Mouse (Mus musculus): ENCODE measurements around the gene Rpl35. TPM values are rescaled to one million over a fixed set of nuclear protein-coding genes. Genes with fewer than 3 reads are reported as not detected.

The Rpl35 gene
- polyA plus RNA-seq, 1 experiment: 222 TPM

- no peak for DNase-seq
- H3K27me3 ChIP-seq (ENCODE audit: control insufficient read depth, insufficient read depth, low read length): no peaks in the 10 kb centered on the region; the same call in 1 of the 2 replicates
- H3K27ac ChIP-seq (ENCODE audit: insufficient read depth, low read length): no peak overlapping the region
- TF ChIP-seq CTCF (IDR thresholded peaks at IDR 0.05; ENCODE audit: borderline replicate concordance, insufficient read depth, low read depth, low read length): no peak
- TF ChIP-seq POLR2A (IDR thresholded peaks at IDR 0.05; ENCODE audit: borderline replicate concordance, insufficient read depth, low read length): no peak
- WGBS: 14% methylated on average over 4 of the region's 4 CpGs
- 0 out of 2 replicates have a peak, but pooled peaks cover under 1% of the 10 kb centered on the region for H3K4me1 ChIP-seq (ENCODE audit: control insufficient read depth, insufficient read depth, low read length)
- no peak overlapping the region for H3K4me3 ChIP-seq (replicated peaks; ENCODE audit: insufficient read depth, low read depth, low read length)
Observed at GRCm38 (mm10) chr2:38992452-38992851, 13.0 kb downstream of the Rpl35 start.

GRCm38 (mm10) chr2:38992004-38992403 is 13.4 kb downstream of the Rpl35 start:
- Histone ChIP-seq H3K27ac (ENCODE audit: insufficient read depth, low read length) (no peak overlapping the region), H3K4me3 (replicated peaks; ENCODE audit: insufficient read depth, low read depth, low read length) (no peak overlapping the region), H3K4me1 (ENCODE audit: control insufficient read depth, insufficient read depth, low read length) (peaks cover 3% of the 10 kb centered on the region; the same call in 1 of the 2 replicates), H3K27me3 (ENCODE audit: control insufficient read depth, insufficient read depth, low read length) (no peaks in the 10 kb centered on the region; the same call in 1 of the 2 replicates)
- WGBS: 73% methylated on average over 4 of the region's 4 CpGs
- no peak for TF ChIP-seq CTCF (IDR thresholded peaks at IDR 0.05; ENCODE audit: borderline replicate concordance, insufficient read depth, low read depth, low read length)
- TF ChIP-seq POLR2A (IDR thresholded peaks at IDR 0.05; ENCODE audit: borderline replicate concordance, insufficient read depth, low read length): no peak
- no peak for DNase-seq

- no peaks in the 10 kb centered on the region; the same call in 1 of the 2 replicates for H3K27me3 ChIP-seq (ENCODE audit: control insufficient read depth, insufficient read depth, low read length)
- H3K4me3 ChIP-seq (replicated peaks; ENCODE audit: insufficient read depth, low read depth, low read length): no peak overlapping the region
- H3K4me1 ChIP-seq (ENCODE audit: control insufficient read depth, insufficient read depth, low read length): peaks cover 3% of the 10 kb centered on the region; the same call in 1 of the 2 replicates
- no peak overlapping the region for H3K27ac ChIP-seq (ENCODE audit: insufficient read depth, low read length)
- DNase-seq: no peak
- 94% methylated on average over 2 of the region's 2 CpGs for WGBS
- TF ChIP-seq CTCF (IDR thresholded peaks at IDR 0.05; ENCODE audit: borderline replicate concordance, insufficient read depth, low read depth, low read length): no peak
- TF ChIP-seq POLR2A (IDR thresholded peaks at IDR 0.05; ENCODE audit: borderline replicate concordance, insufficient read depth, low read length): no peak
Observed at GRCm38 (mm10) chr2:38988929-38989328, 16.5 kb downstream of the Rpl35 start.

- no peak overlapping the region for H3K4me3 ChIP-seq (replicated peaks; ENCODE audit: insufficient read depth, low read depth, low read length)
- H3K27ac ChIP-seq (ENCODE audit: insufficient read depth, low read length): no peak overlapping the region
- 68% methylated on average over 6 of the region's 6 CpGs for WGBS
- TF ChIP-seq CTCF (IDR thresholded peaks at IDR 0.05; ENCODE audit: borderline replicate concordance, insufficient read depth, low read depth, low read length) (no peak), POLR2A (IDR thresholded peaks at IDR 0.05; ENCODE audit: borderline replicate concordance, insufficient read depth, low read length) (no peak)
- H3K4me1 ChIP-seq (ENCODE audit: control insufficient read depth, insufficient read depth, low read length): peaks cover 3% of the 10 kb centered on the region; the same call in 1 of the 2 replicates
- no peak for DNase-seq
- H3K27me3 ChIP-seq (ENCODE audit: control insufficient read depth, insufficient read depth, low read length): no peaks in the 10 kb centered on the region; the same call in 1 of the 2 replicates
Observed at GRCm38 (mm10) chr2:38987803-38988510, 17.5 kb downstream of the Rpl35 start.

- TF ChIP-seq POLR2A (IDR thresholded peaks at IDR 0.05; ENCODE audit: borderline replicate concordance, insufficient read depth, low read length) (no peak), CTCF (IDR thresholded peaks at IDR 0.05; ENCODE audit: borderline replicate concordance, insufficient read depth, low read depth, low read length) (no peak)
- H3K27me3 ChIP-seq (ENCODE audit: control insufficient read depth, insufficient read depth, low read length): no peaks in the 10 kb centered on the region; the same call in 1 of the 2 replicates
- DNase-seq: no peak
- H3K4me3 ChIP-seq (replicated peaks; ENCODE audit: insufficient read depth, low read depth, low read length): no peak overlapping the region
- WGBS: 8% methylated on average over 1 of the region's 1 CpGs
- peaks cover 3% of the 10 kb centered on the region; the same call in 1 of the 2 replicates for H3K4me1 ChIP-seq (ENCODE audit: control insufficient read depth, insufficient read depth, low read length)
- H3K27ac ChIP-seq (ENCODE audit: insufficient read depth, low read length): no peak overlapping the region
Observed at GRCm38 (mm10) chr2:38987371-38987770, 18.1 kb downstream of the Rpl35 start.

- Histone ChIP-seq H3K4me3 (replicated peaks; ENCODE audit: insufficient read depth, low read depth, low read length) (no peak overlapping the region), H3K4me1 (ENCODE audit: control insufficient read depth, insufficient read depth, low read length) (peaks cover 3% of the 10 kb centered on the region; the same call in 1 of the 2 replicates), H3K27ac (ENCODE audit: insufficient read depth, low read length) (no peak overlapping the region), H3K27me3 (ENCODE audit: control insufficient read depth, insufficient read depth, low read length) (no peaks in the 10 kb centered on the region; the same call in 1 of the 2 replicates)
- no peak for TF ChIP-seq CTCF (IDR thresholded peaks at IDR 0.05; ENCODE audit: borderline replicate concordance, insufficient read depth, low read depth, low read length)
- TF ChIP-seq POLR2A (IDR thresholded peaks at IDR 0.05; ENCODE audit: borderline replicate concordance, insufficient read depth, low read length): no peak
- WGBS: 28% methylated on average over 3 of the region's 3 CpGs
- DNase-seq: no peak
Observed at GRCm38 (mm10) chr2:38986580-38986979, 18.8 kb downstream of the Rpl35 start.

- TF ChIP-seq POLR2A (IDR thresholded peaks at IDR 0.05; ENCODE audit: borderline replicate concordance, insufficient read depth, low read length): no peak
- no peak for TF ChIP-seq CTCF (IDR thresholded peaks at IDR 0.05; ENCODE audit: borderline replicate concordance, insufficient read depth, low read depth, low read length)
- 94% methylated on average over 2 of the region's 2 CpGs for WGBS
- Histone ChIP-seq H3K27me3 (ENCODE audit: control insufficient read depth, insufficient read depth, low read length) (no peaks in the 10 kb centered on the region; the same call in 1 of the 2 replicates), H3K27ac (ENCODE audit: insufficient read depth, low read length) (no peak overlapping the region), H3K4me1 (ENCODE audit: control insufficient read depth, insufficient read depth, low read length) (peaks cover 3% of the 10 kb centered on the region; the same call in 1 of the 2 replicates), H3K4me3 (replicated peaks; ENCODE audit: insufficient read depth, low read depth, low read length) (no peak overlapping the region)
- no peak for DNase-seq
Observed at GRCm38 (mm10) chr2:38983456-38983855, 22.0 kb downstream of the Rpl35 start.

- no peak overlapping the region for H3K4me3 ChIP-seq (replicated peaks; ENCODE audit: insufficient read depth, low read depth, low read length)
- 16% methylated on average over 4 of the region's 4 CpGs for WGBS
- TF ChIP-seq CTCF (IDR thresholded peaks at IDR 0.05; ENCODE audit: borderline replicate concordance, insufficient read depth, low read depth, low read length) (no peak), POLR2A (IDR thresholded peaks at IDR 0.05; ENCODE audit: borderline replicate concordance, insufficient read depth, low read length) (no peak)
- no peak for DNase-seq
- H3K4me1 ChIP-seq (ENCODE audit: control insufficient read depth, insufficient read depth, low read length): no peaks in the 10 kb centered on the region
- H3K27ac ChIP-seq (ENCODE audit: insufficient read depth, low read length): no peak overlapping the region
- H3K27me3 ChIP-seq (ENCODE audit: control insufficient read depth, insufficient read depth, low read length): no peaks in the 10 kb centered on the region
Observed at GRCm38 (mm10) chr2:38977837-38978236, 27.6 kb downstream of the Rpl35 start.
